Mouse (Mus musculus) heart, embryonic 14.5 days (tissue): ENCODE measurements around the gene Ppm1m. TPM values are rescaled to one million over a fixed set of nuclear protein-coding genes. Genes with fewer than 3 reads are reported as not detected.

ENCODE experiments used
- ATAC-seq: fragments of 200-750 bp; cut with Nextera tagmentation; 2 replicates; pipeline ENCODE4 v1.8.0; 2017; ENCODE audit warnings: low read depth, moderate TSS enrichment; ENCODE audit not compliant: insufficient number of reproducible peaks, insufficient read depth, low FRiP score
- H3K27ac ChIP-seq, 2 experiments: fragments of 200-500 bp in 1 of 2; fragments of 300-500 bp in 1 of 2; sonication (generic) in 1 of 2; replicated peaks in 1 of 2; 2 replicates each; pipeline ENCODE4 v1.5.1; 2012 to 2014; ENCODE audit warnings: low read depth in 2 of 2, low read length in 2 of 2, control low read depth in 1 of 2, mild to moderate bottlenecking in 1 of 2, mixed read lengths in 1 of 2; ENCODE audit not compliant: control insufficient read depth in 1 of 2, insufficient read depth in 1 of 2
- H3K27me3 ChIP-seq: fragments of 300-500 bp; sonication (generic); 2 replicates; pipeline ENCODE4 v1.6.1; 2014; ENCODE audit warnings: mild to moderate bottlenecking, low read length, control low read depth; ENCODE audit not compliant: control insufficient read depth, insufficient read depth
- H3K36me3 ChIP-seq: fragments of 300-500 bp; sonication (generic); 2 replicates; pipeline ENCODE4 v1.6.1; 2014; ENCODE audit warnings: mild to moderate bottlenecking, control low read depth, low read length, mixed read lengths; ENCODE audit not compliant: control insufficient read depth, insufficient read depth
- H3K4me1 ChIP-seq, 2 experiments: fragments of 200-500 bp in 1 of 2; fragments of 300-500 bp in 1 of 2; sonication (generic) in 1 of 2; 2 replicates each; pipeline ENCODE4 v1.6.1; 2012 to 2014; ENCODE audit warnings: low read length in 2 of 2, control low read depth in 1 of 2, mixed read lengths in 1 of 2; ENCODE audit not compliant: control insufficient read depth in 2 of 2, insufficient read depth in 2 of 2
- H3K4me2 ChIP-seq: fragments of 300-500 bp; sonication (generic); 2 replicates; pipeline ENCODE4 v1.6.1; 2014; ENCODE audit warnings: mild to moderate bottlenecking, low read length
- H3K4me3 ChIP-seq, 2 experiments: fragments of 200-500 bp in 1 of 2; fragments of 300-500 bp in 1 of 2; sonication (generic) in 1 of 2; 2 replicates each; pipeline ENCODE4 v1.5.1; 2012 to 2014; ENCODE audit warnings: low read length in 2 of 2, mild to moderate bottlenecking in 2 of 2, control low read depth in 1 of 2, low read depth in 1 of 2, moderate library complexity in 1 of 2; ENCODE audit not compliant: control insufficient read depth in 1 of 2, insufficient read depth in 1 of 2
- H3K9ac ChIP-seq: fragments of 300-500 bp; sonication (generic); 2 replicates; pipeline ENCODE4 v1.6.1; 2014; ENCODE audit warnings: mild to moderate bottlenecking, low read length
- H3K9me3 ChIP-seq: fragments of 300-500 bp; sonication (generic); 2 replicates; pipeline ENCODE4 v1.6.1; 2016; ENCODE audit warnings: low read length, control low read depth; ENCODE audit not compliant: control insufficient read depth
- WGBS: fragments of 180-500 bp; shearing (Covaris S2); extraction: QIAGEN DNeasy Blood & Tissue Kit; methylation state at CpG from one replicate; pipeline ENCODE4 v1.1.7; 2014; 5-methylcytosine and 5-hydroxymethylcytosine counted together
- polyA plus RNA-seq: library from polyadenylated mRNA; unstranded; fragments of >200 nt; fragmentation: Nextera tagmentation; extraction: Ambion mirVana; gene quantifications from 2 replicates; pipeline ENCODE4 v1.2.1, GENCODE M21; 2014

The Ppm1m gene
- polyA plus RNA-seq, 1 experiment from 2014 or later, result 19.4 TPM

GRCm38 (mm10) chr9:106160426-106160825 is 39.1 kb downstream of the Ppm1m start:
- Histone ChIP-seq H3K9ac (peak overlapping the region; percentile 71), H3K9me3 (no peaks in the 10 kb centered on the region), H3K27ac (peak overlapping the region; percentile 84 to 97), H3K4me2 (peak overlapping the region; percentile 72), H3K27me3 (0 out of 2 replicates have a peak, but pooled peaks cover 5% of the 10 kb centered on the region), H3K36me3 (no peaks in the 10 kb centered on the region), H3K4me1 (no peaks in the 10 kb centered on the region), H3K4me3 (peak overlapping the region; percentile 57 to 80)
- no peak for ATAC-seq
- WGBS, result 46% methylated on average over 5 of the region's 5 CpGs

- Histone ChIP-seq H3K27ac (peak overlapping the region; percentile 84 to 97), H3K9me3 (no peaks in the 10 kb centered on the region), H3K4me1 (no peaks in the 10 kb centered on the region), H3K36me3 (no peaks in the 10 kb centered on the region), H3K27me3 (0 out of 2 replicates have a peak, but pooled peaks cover 5% of the 10 kb centered on the region), H3K9ac (peak overlapping the region; percentile 71), H3K4me2 (peak overlapping the region; percentile 72), H3K4me3 (peak overlapping the region; percentile 57 to 80)
- peak; percentile 73 for ATAC-seq
- WGBS, result 3% methylated on average over 24 of the region's 24 CpGs
These were observed 39.7 kb downstream of the Ppm1m start for GRCm38 (mm10) chr9:106159784-106160301.

- WGBS, result 82% methylated on average over 9 of the region's 9 CpGs
- H3K9ac ChIP-seq, result no peak overlapping the region
- H3K9me3 ChIP-seq, result no peaks in the 10 kb centered on the region
- ATAC-seq, result no peak
- 0 out of 2 replicates have a peak, but pooled peaks cover 5% of the 10 kb centered on the region for H3K27me3 ChIP-seq
- no peaks in the 10 kb centered on the region for H3K4me1 ChIP-seq
- peak overlapping the region; percentile 72 for H3K4me2 ChIP-seq
- no peaks in the 10 kb centered on the region for H3K36me3 ChIP-seq
- H3K27ac ChIP-seq, result no peak overlapping the region
- H3K4me3 ChIP-seq, result peak overlapping the region in 1 of 2 experiments; percentile 57; a peak in 2 of 4 replicates
These were observed 40.3 kb downstream of the Ppm1m start for GRCm38 (mm10) chr9:106159237-106159636.

GRCm38 (mm10) chr9:106158037-106158491 is 41.5 kb downstream of the Ppm1m start, which contains the start of gene Glyctk:
TSS of gene Glyctk (minus strand) at chr9:106158138.
- Histone ChIP-seq H3K4me1 (no peaks in the 10 kb centered on the region), H3K9me3 (no peaks in the 10 kb centered on the region), H3K27ac (no peak within 1 kb of the TSS), H3K4me2 (peak within 1 kb of the TSS; percentile 72; the same call in 1 of the 2 replicates), H3K4me3 (no peak within 1 kb of the TSS), H3K36me3 (no peaks in the 10 kb centered on the region), H3K9ac (no peak within 1 kb of the TSS), H3K27me3 (0 out of 2 replicates have a peak, but pooled peaks cover 5% of the 10 kb centered on the region)
- WGBS, result 78% methylated on average over 6 of the region's 6 CpGs
- no peak for ATAC-seq

- ATAC-seq, result no peak
- Histone ChIP-seq H3K27ac (no peak overlapping the region), H3K36me3 (no peaks in the 10 kb centered on the region), H3K9me3 (no peaks in the 10 kb centered on the region), H3K4me3 (no peak overlapping the region), H3K4me2 (no peak overlapping the region), H3K27me3 (peaks cover 5% of the 10 kb centered on the region; the same call in 1 of the 2 replicates), H3K4me1 (no peaks in the 10 kb centered on the region), H3K9ac (no peak overlapping the region)
- 80% methylated on average over 10 of the region's 10 CpGs for WGBS
These were observed 42.0 kb downstream of the Ppm1m start for GRCm38 (mm10) chr9:106157623-106157925.

GRCm38 (mm10) chr9:106156921-106157622 is 42.5 kb downstream of the Ppm1m start:
- no peaks in the 10 kb centered on the region for H3K9me3 ChIP-seq
- no peaks in the 10 kb centered on the region for H3K4me1 ChIP-seq
- H3K9ac ChIP-seq, result no peak overlapping the region
- no peaks in the 10 kb centered on the region for H3K36me3 ChIP-seq
- H3K4me2 ChIP-seq, result no peak overlapping the region
- ATAC-seq, result no peak
- no peak overlapping the region for H3K4me3 ChIP-seq
- peaks cover 8% of the 10 kb centered on the region; the same call in 1 of the 2 replicates for H3K27me3 ChIP-seq
- H3K27ac ChIP-seq, result no peak overlapping the region
- 77% methylated on average over 20 of the region's 21 CpGs for WGBS

- WGBS, result 41% methylated on average over 5 of the region's 5 CpGs
- no peak overlapping the region for H3K4me3 ChIP-seq
- no peak overlapping the region for H3K27ac ChIP-seq
- H3K9ac ChIP-seq, result no peak overlapping the region
- ATAC-seq, result no peak
- H3K36me3 ChIP-seq, result no peaks in the 10 kb centered on the region
- H3K4me2 ChIP-seq, result no peak overlapping the region
- H3K9me3 ChIP-seq, result no peaks in the 10 kb centered on the region
- no peaks in the 10 kb centered on the region for H3K4me1 ChIP-seq
- H3K27me3 ChIP-seq, result peaks cover 11% of the 10 kb centered on the region
These were observed 43.1 kb downstream of the Ppm1m start for GRCm38 (mm10) chr9:106156419-106156818.
